Mouse (Mus musculus) liver, embryonic 16.5 days (tissue): ENCODE results near the gene Alkbh1. TPM values are rescaled to one million over a fixed set of nuclear protein-coding genes. Genes with fewer than 3 reads are reported as not detected.

Experiments used
- ATAC-seq: fragments of 200-750 bp; cut with Nextera tagmentation; 2 replicates; pipeline ENCODE4 v1.8.0; 2017; ENCODE audit warnings: low read depth, mild to moderate bottlenecking, moderate number of reproducible peaks, moderate library complexity
- H3K27ac ChIP-seq: fragments of 300-500 bp; sonication (generic); 2 replicates; pipeline ENCODE4 v1.5.1; 2014; ENCODE audit warnings: mild to moderate bottlenecking, low read length
- H3K27me3 ChIP-seq: fragments of 300-500 bp; sonication (generic); 2 replicates; pipeline ENCODE4 v1.6.1; 2014; ENCODE audit warnings: low read depth, low read length, mixed read lengths; ENCODE audit not compliant: control insufficient read depth, insufficient read depth
- H3K36me3 ChIP-seq: fragments of 300-500 bp; sonication (generic); 2 replicates; pipeline ENCODE4 v1.6.1; 2014; ENCODE audit warnings: mild to moderate bottlenecking; ENCODE audit not compliant: control insufficient read depth, insufficient read depth
- H3K4me1 ChIP-seq: fragments of 300-500 bp; sonication (generic); 2 replicates; pipeline ENCODE4 v1.6.1; 2014; ENCODE audit warnings: low read depth, low read length, mixed read lengths; ENCODE audit not compliant: control insufficient read depth
- H3K4me2 ChIP-seq: fragments of 300-500 bp; sonication (generic); 2 replicates; pipeline ENCODE4 v1.6.1; 2014; ENCODE audit warnings: low read depth, low read length, mixed read lengths
- H3K4me3 ChIP-seq: fragments of 300-500 bp; sonication (generic); 2 replicates; pipeline ENCODE4 v1.5.1; 2014; ENCODE audit warnings: low read depth, mild to moderate bottlenecking, low read length
- H3K9ac ChIP-seq: fragments of 300-500 bp; sonication (generic); 2 replicates; pipeline ENCODE4 v1.6.1; 2014; ENCODE audit warnings: low read depth, low read length
- H3K9me3 ChIP-seq: fragments of 300-500 bp; sonication (generic); replicated peaks from 2 replicates; pipeline ENCODE4 v1.6.1; 2016; ENCODE audit warnings: low read length; ENCODE audit not compliant: control insufficient read depth
- WGBS: fragments of 180-500 bp; shearing (Covaris S2); extraction: QIAGEN DNeasy Blood & Tissue Kit; methylation state at CpG from one replicate; pipeline ENCODE4 v1.1.7; 2014; ENCODE audit not compliant: insufficient replicate concordance; 5-methylcytosine and 5-hydroxymethylcytosine counted together
- polyA plus RNA-seq: library from polyadenylated mRNA; unstranded; fragments of >200 nt; fragmentation: Nextera tagmentation; extraction: Ambion mirVana; gene quantifications from 2 replicates; pipeline ENCODE4 v1.2.1, GENCODE M21; 2015

Alkbh1 gene
- polyA plus RNA-seq, 1 experiment from 2014 or later = 17.4 TPM

- H3K9me3 ChIP-seq = no peaks in the 10 kb centered on the region
- ATAC-seq = peak; percentile 46; the same call in 1 of the 2 replicates
- H3K4me3 ChIP-seq = peak overlapping the region; percentile 9; the same call in 1 of the 2 replicates
- no peak overlapping the region for H3K9ac ChIP-seq
- H3K4me1 ChIP-seq = peaks cover 9% of the 10 kb centered on the region
- peak overlapping the region; percentile 4; the same call in 1 of the 2 replicates for H3K27ac ChIP-seq
- H3K4me2 ChIP-seq = peak overlapping the region; percentile 25
- H3K36me3 ChIP-seq = no peaks in the 10 kb centered on the region
- WGBS = 14% methylated on average over 21 of the region's 21 CpGs
- 0 out of 2 replicates have a peak, but pooled peaks cover 2% of the 10 kb centered on the region for H3K27me3 ChIP-seq
These were observed 35.8 kb downstream of the Alkbh1 start for GRCm38 (mm10) chr12:87407869-87408605.

- H3K4me3 ChIP-seq = no peak overlapping the region
- 41% methylated on average over 3 of the region's 3 CpGs for WGBS
These were observed 38.1 kb downstream of the Alkbh1 start for GRCm38 (mm10) chr12:87405721-87406120.

GRCm38 (mm10) chr12:87405165-87405564 lies 38.7 kb downstream of the Alkbh1 start:
- H3K9me3 ChIP-seq = no peaks in the 10 kb centered on the region
- no peaks in the 10 kb centered on the region for H3K36me3 ChIP-seq
- no peak overlapping the region for H3K9ac ChIP-seq
- peaks cover 9% of the 10 kb centered on the region for H3K4me1 ChIP-seq
- H3K27ac ChIP-seq = no peak overlapping the region
- H3K27me3 ChIP-seq = 0 out of 2 replicates have a peak, but pooled peaks cover 2% of the 10 kb centered on the region
- H3K4me2 ChIP-seq = no peak overlapping the region
- ATAC-seq = no peak
- WGBS = 59% methylated on average over 4 of the region's 4 CpGs
- H3K4me3 ChIP-seq = no peak overlapping the region

More at GRCm38 (mm10) chr12:87405721-87406120, 38.1 kb downstream of the Alkbh1 start:
- no peaks in the 10 kb centered on the region for H3K36me3 ChIP-seq
- peaks cover 9% of the 10 kb centered on the region for H3K4me1 ChIP-seq
- ATAC-seq = no peak
- H3K9ac ChIP-seq = no peak overlapping the region
- no peak overlapping the region for H3K27ac ChIP-seq
- H3K4me2 ChIP-seq = no peak overlapping the region
- H3K9me3 ChIP-seq = no peaks in the 10 kb centered on the region
- H3K27me3 ChIP-seq = 0 out of 2 replicates have a peak, but pooled peaks cover 2% of the 10 kb centered on the region

- no peak overlapping the region for H3K4me3 ChIP-seq
- H3K9ac ChIP-seq = no peak overlapping the region
- H3K36me3 ChIP-seq = no peaks in the 10 kb centered on the region
- ATAC-seq = no peak
- H3K27ac ChIP-seq = no peak overlapping the region
- no peak overlapping the region for H3K4me2 ChIP-seq
- no peaks in the 10 kb centered on the region for H3K27me3 ChIP-seq
- WGBS = 52% methylated on average over 6 of the region's 6 CpGs
- no peaks in the 10 kb centered on the region for H3K4me1 ChIP-seq
- H3K9me3 ChIP-seq = no peaks in the 10 kb centered on the region
These were observed 41.9 kb downstream of the Alkbh1 start for GRCm38 (mm10) chr12:87401883-87402282.

- H3K4me3 ChIP-seq = no peak overlapping the region
- no peak overlapping the region for H3K9ac ChIP-seq
- ATAC-seq = peak; percentile 37; the same call in 1 of the 2 replicates
- 45% methylated on average over 10 of the region's 10 CpGs for WGBS
- H3K9me3 ChIP-seq = no peaks in the 10 kb centered on the region
- H3K27me3 ChIP-seq = no peaks in the 10 kb centered on the region
- H3K27ac ChIP-seq = no peak overlapping the region
- no peaks in the 10 kb centered on the region for H3K4me1 ChIP-seq
- no peak overlapping the region for H3K4me2 ChIP-seq
- no peaks in the 10 kb centered on the region for H3K36me3 ChIP-seq
These were observed 44.5 kb downstream of the Alkbh1 start for GRCm38 (mm10) chr12:87399119-87399819.

- peaks cover 2% of the 10 kb centered on the region; the same call in 1 of the 2 replicates for H3K4me1 ChIP-seq
- H3K9ac ChIP-seq = no peak overlapping the region
- H3K9me3 ChIP-seq = no peaks in the 10 kb centered on the region
- no peaks in the 10 kb centered on the region for H3K36me3 ChIP-seq
- no peak overlapping the region for H3K4me2 ChIP-seq
- no peak overlapping the region for H3K27ac ChIP-seq
- WGBS = 62% methylated on average over 4 of the region's 4 CpGs
- no peak overlapping the region for H3K4me3 ChIP-seq
- no peak for ATAC-seq
- H3K27me3 ChIP-seq = no peaks in the 10 kb centered on the region
These were observed 45.9 kb downstream of the Alkbh1 start for GRCm38 (mm10) chr12:87397811-87398417.

GRCm38 (mm10) chr12:87397126-87397525 lies 46.7 kb downstream of the Alkbh1 start:
- Histone ChIP-seq H3K9me3 (no peaks in the 10 kb centered on the region), H3K27me3 (no peaks in the 10 kb centered on the region), H3K36me3 (no peaks in the 10 kb centered on the region), H3K9ac (no peak overlapping the region), H3K4me1 (peaks cover 2% of the 10 kb centered on the region; the same call in 1 of the 2 replicates), H3K4me2 (no peak overlapping the region), H3K4me3 (no peak overlapping the region), H3K27ac (no peak overlapping the region)
- WGBS = 68% methylated on average over 3 of the region's 4 CpGs
- no peak for ATAC-seq

- ATAC-seq = no peak
These were observed 49.5 kb downstream of the Alkbh1 start for GRCm38 (mm10) chr12:87394316-87394715.

More at GRCm38 (mm10) chr12:87394316-87394715, 49.5 kb downstream of the Alkbh1 start:
- H3K4me2 ChIP-seq = no peak overlapping the region
- H3K4me1 ChIP-seq = peaks cover 2% of the 10 kb centered on the region; the same call in 1 of the 2 replicates
- no peaks in the 10 kb centered on the region for H3K36me3 ChIP-seq
- no peak overlapping the region for H3K4me3 ChIP-seq
- H3K27me3 ChIP-seq = no peaks in the 10 kb centered on the region
- WGBS = 65% methylated on average over 6 of the region's 6 CpGs
- no peak overlapping the region for H3K9ac ChIP-seq
- no peak overlapping the region for H3K27ac ChIP-seq
- no peaks in the 10 kb centered on the region for H3K9me3 ChIP-seq
